Mouse (Mus musculus) left cerebral cortex, adult 8-10 months (tissue): Measurements from ENCODE around the gene Tiam1. TPM values are rescaled to one million over a fixed set of nuclear protein-coding genes. Genes with fewer than 3 reads are reported as not detected.

Experiments used
- DNase-seq, 2 experiments: peaks; one replicate each; pipeline ENCODE4 v3.0.0; 2022; ENCODE audit warnings: low spot score in 2 of 2
- total RNA-seq, 4 experiments: library from RNA; stranded (reverse); gene quantifications; 2 replicates each; pipeline ENCODE4 v1.2.4; 2022

Tiam1 gene
- total RNA-seq, 4 experiments from 2014 or later, result 96.3 to 147 (median 119) TPM

GRCm38 (mm10) chr16:89851333-89851732 lies 292.2 kb downstream of the Tiam1 start:
- no peak for DNase-seq

GRCm38 (mm10) chr16:89848651-89849597 lies 294.6 kb downstream of the Tiam1 start:
- DNase-seq, result no peak

- DNase-seq, result no peak
These were observed 295.4 kb downstream of the Tiam1 start for GRCm38 (mm10) chr16:89848179-89848578.

GRCm38 (mm10) chr16:89845461-89845860 lies 298.1 kb downstream of the Tiam1 start:
- DNase-seq, result no peak

- DNase-seq, result no peak
These were observed 299.0 kb downstream of the Tiam1 start for GRCm38 (mm10) chr16:89844580-89844979.

- no peak for DNase-seq
These were observed 301.7 kb downstream of the Tiam1 start for GRCm38 (mm10) chr16:89841894-89842293.

GRCm38 (mm10) chr16:89840361-89840760 lies 303.2 kb downstream of the Tiam1 start:
- DNase-seq, result no peak

- no peak for DNase-seq
These were observed 303.7 kb downstream of the Tiam1 start for GRCm38 (mm10) chr16:89839829-89840228.

GRCm38 (mm10) chr16:89837096-89837495 lies 306.5 kb downstream of the Tiam1 start:
- DNase-seq, result no peak

GRCm38 (mm10) chr16:89835551-89835950 lies 308.0 kb downstream of the Tiam1 start:
- no peak for DNase-seq

GRCm38 (mm10) chr16:89833011-89833410 lies 310.6 kb downstream of the Tiam1 start:
- DNase-seq, result no peak

GRCm38 (mm10) chr16:89831172-89831571 lies 312.4 kb downstream of the Tiam1 start:
- no peak for DNase-seq

- no peak for DNase-seq
These were observed 313.3 kb downstream of the Tiam1 start for GRCm38 (mm10) chr16:89830221-89830648.

GRCm38 (mm10) chr16:89827496-89828125 lies 316.0 kb downstream of the Tiam1 start:
- no peak for DNase-seq

- DNase-seq, result no peak
These were observed 317.7 kb downstream of the Tiam1 start for GRCm38 (mm10) chr16:89825875-89826274.

GRCm38 (mm10) chr16:89822882-89823281 lies 320.7 kb downstream of the Tiam1 start:
- no peak for DNase-seq

- DNase-seq, result no peak
These were observed 324.9 kb downstream of the Tiam1 start for GRCm38 (mm10) chr16:89818661-89819060.

GRCm38 (mm10) chr16:89817861-89818630 lies 325.5 kb downstream of the Tiam1 start:
- DNase-seq, result no peak

- no peak for DNase-seq
These were observed 326.3 kb downstream of the Tiam1 start for GRCm38 (mm10) chr16:89817301-89817700.

- peak in 1 of 2 experiments; percentile 67 for DNase-seq
These were observed 326.9 kb downstream of the Tiam1 start for GRCm38 (mm10) chr16:89816506-89817172.

- DNase-seq, result no peak
These were observed 330.0 kb downstream of the Tiam1 start for GRCm38 (mm10) chr16:89813536-89813935.
